Mouse (Mus musculus) cortical plate, adult 2 months (tissue): ENCODE measurements at regions not wholly inside any gene's neighbourhood (a gene's known extent, or its start where the extent isn't known, plus 50 kb on each side); places are given as distances from the start of the nearest gene placed in this dataset.

ENCODE experiments used
- CTCF ChIP-seq: fragments of 200-500 bp; IDR thresholded peaks from 2 replicates; pipeline ENCODE4 v1.5.1; 2011; ENCODE audit warnings: mild to moderate bottlenecking, control low read depth, low read length; ENCODE audit not compliant: insufficient read depth; ENCODE audit errors: extremely low read depth
- POLR2A ChIP-seq: fragments of 200-500 bp; IDR thresholded peaks from 2 replicates; pipeline ENCODE4 v1.6.1; 2011; ENCODE audit warnings: mild to moderate bottlenecking, low read length, control low read depth; ENCODE audit not compliant: insufficient read depth; ENCODE audit errors: extremely low read depth

GRCm38 (mm10) chr8:101782556-101782955 lies 1002.9 kb downstream of the Cdh11 start:
- TF ChIP-seq CTCF (no peak), POLR2A (no peak)
